Comparison of ENCODE assay signal across 9 mouse cellular contexts in the genomic region with DNA sequence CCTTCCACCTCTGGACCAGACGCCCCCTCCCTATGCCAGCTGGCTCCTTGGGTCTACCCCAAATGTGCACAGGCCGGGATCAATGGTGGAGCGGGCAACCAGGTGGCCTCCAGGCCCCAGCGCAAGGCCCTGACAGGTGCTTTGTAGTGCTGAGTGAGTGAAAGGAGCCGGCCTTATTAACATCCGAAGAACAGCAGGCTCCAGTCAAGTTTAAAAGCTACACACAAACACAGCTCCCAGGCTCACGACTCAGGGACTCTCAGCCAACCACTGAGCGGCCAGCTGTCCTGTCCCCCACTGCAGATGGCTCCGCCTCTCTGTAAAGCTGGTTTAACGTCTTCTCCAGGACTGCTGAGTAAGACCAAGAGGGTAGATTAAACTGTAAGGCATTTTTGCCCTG. TPM values are rescaled to one million over a fixed set of nuclear protein-coding genes. Genes with fewer than 3 reads are reported as not detected.
DNase-seq lines count a peak whose midpoint lies in the region; ATAC-seq lines count a peak whose summit lies in the region.
"Had no signal": no experiment of that assay in that cellular context is flagged by ENCODE, and none has a peak within 500 bp of the region (broad histone marks: within the 10 kb centered on the region; RNA-seq: fewer than 3 reads in every experiment).

No protein-coding gene starts in this region.

- WGBS in hindbrain, embryonic 13.5 days, result 12% methylated on average over 10 of the region's 10 CpGs
- 8% methylated on average over 10 of the region's 10 CpGs for WGBS in midbrain, embryonic 14.5 days

- intact Hi-C loops in gastrocnemius, postnatal 14 days (cut with DNase I; ENCODE audit: low total_unique reads), result no loop called here

- H3K9ac ChIP-seq in hindbrain, embryonic 13.5 days, result no peak overlapping the region
- no peak overlapping the region for H3K9ac ChIP-seq in midbrain, embryonic 14.5 days (replicated peaks; ENCODE audit: low read length)

- H3K4me2 ChIP-seq in hindbrain, embryonic 13.5 days, result 0 out of 2 replicates have a peak overlapping the region, but pooled peaks have one; percentile 2
- no peak overlapping the region for H3K4me2 ChIP-seq in midbrain, embryonic 14.5 days (ENCODE audit: low read length)

- peaks cover 22% of the 10 kb centered on the region for H3K27me3 ChIP-seq in hindbrain, embryonic 13.5 days
- no peaks in the 10 kb centered on the region for H3K27me3 ChIP-seq in midbrain, embryonic 14.5 days (ENCODE audit: control insufficient read depth, insufficient read depth, low read length)

- H3K4me1 ChIP-seq in hindbrain, embryonic 13.5 days (replicated peaks), result peaks cover 52% of the 10 kb centered on the region
- H3K4me1 ChIP-seq in midbrain, embryonic 14.5 days (ENCODE audit: control insufficient read depth, insufficient read depth, low read length), result peaks cover 37% of the 10 kb centered on the region

- no peak for DNase-seq in frontal cortex, postnatal 10 days (ENCODE audit: low spot score in 2 of 2)
- DNase-seq in c-Kit-positive CD71-positive TER-119-negative erythroid progenitor cells, embryonic 14.5 days (ENCODE audit: low read depth), result peak; percentile 13
- peak; percentile 61 for DNase-seq in midbrain, embryonic 14.5 days
- DNase-seq in adipocyte (ENCODE audit: low spot score), result no peak
- DNase-seq in gastrocnemius, postnatal 14 days, result no peak

- 0 out of 2 replicates have a peak overlapping the region, but pooled peaks have one; percentile 5 for H3K27ac ChIP-seq in hindbrain, embryonic 13.5 days
- peak overlapping the region; percentile 41 for H3K27ac ChIP-seq in midbrain, embryonic 14.5 days (replicated peaks; ENCODE audit: low read depth, low read length)

- H3K9me3 ChIP-seq in hindbrain, embryonic 13.5 days, result peaks cover 12% of the 10 kb centered on the region
- peaks cover 8% of the 10 kb centered on the region for H3K9me3 ChIP-seq in midbrain, embryonic 14.5 days (ENCODE audit: control insufficient read depth, low read length)

- H3K36me3 ChIP-seq in hindbrain, embryonic 13.5 days, result peaks cover 22% of the 10 kb centered on the region
- peaks cover 7% of the 10 kb centered on the region; the same call in 1 of the 2 replicates for H3K36me3 ChIP-seq in midbrain, embryonic 14.5 days (ENCODE audit: control insufficient read depth, insufficient read depth, low read length)

- no peak overlapping the region for H3K4me3 ChIP-seq in hindbrain, embryonic 13.5 days
- no peak overlapping the region for H3K4me3 ChIP-seq in midbrain, embryonic 14.5 days (replicated peaks; ENCODE audit: low read depth, low read length)
- H3K4me3 ChIP-seq: megakaryocyte, embryonic 14.5 days had no signal

- peak; percentile 73 for ATAC-seq in frontal cortex, adult (ENCODE audit: low TSS enrichment)
- 0 out of 2 replicates have a peak, but pooled peaks have one; percentile 47 for ATAC-seq in hindbrain, embryonic 13.5 days (ENCODE audit: low FRiP score)
- peak; percentile 35; the same call in 1 of the 2 replicates for ATAC-seq in midbrain, embryonic 14.5 days (ENCODE audit: low FRiP score, low TSS enrichment)
- no peak for ATAC-seq in megakaryocyte progenitor cell, adult 5-6 weeks (replicated peaks; ENCODE audit: poor library complexity)

RNA-seq across cellular contexts. Expression of a gene that starts 8.8 kb away (rescaled TPM):
- polyA plus RNA-seq in hindbrain, embryonic 13.5 days (2015; fragmentation: Nextera tagmentation; extraction: Ambion mirVana), result 22.3 and 25.6 TPM in 2 replicates
- polyA plus RNA-seq in midbrain, embryonic 14.5 days (2014; fragmentation: Nextera tagmentation; extraction: Ambion mirVana), result 20.6 and 27.9 TPM in 2 replicates
- 1 to 10 TPM in 1 of 2 experiments, under 1 TPM in 1; 0.66 to 1.1 TPM for total RNA-seq in gastrocnemius, postnatal 14 days (2021)
- not detected in 2 replicates for total RNA-seq in megakaryocyte progenitor cell, adult 5-6 weeks (2015)
- total RNA-seq in megakaryocyte progenitor cell, adult 5-6 weeks (2017), result 0.03 and 0.29 TPM in 2 replicates

Comparison
In these comparisons a context has a peak if more than half of its experiments do, and no peak if none do; other contexts are left out.
1. DNase-seq: peak in c-Kit-positive CD71-positive TER-119-negative erythroid progenitor cells, embryonic 14.5 days (single experiment) and midbrain, embryonic 14.5 days (single experiment); none in frontal cortex, postnatal 10 days (0 of 2), adipocyte (single experiment) and gastrocnemius, postnatal 14 days (single experiment).